Mouse (Mus musculus) liver, embryonic 14 days (tissue): ENCODE measurements around the gene Slc6a13. TPM values are rescaled to one million over a fixed set of nuclear protein-coding genes. Genes with fewer than 3 reads are reported as not detected.

Source experiments
- polyA plus RNA-seq: library from polyadenylated mRNA; depleted of rRNA; stranded (reverse); fragments of >200 nt; gene quantifications from 2 replicates; pipeline ENCODE4 v1.2.3, GENCODE M21; 2012; rRNA removed

Gene Slc6a13
- 14.2 and 15.8 TPM in 2 replicates for polyA plus RNA-seq

DNA sequence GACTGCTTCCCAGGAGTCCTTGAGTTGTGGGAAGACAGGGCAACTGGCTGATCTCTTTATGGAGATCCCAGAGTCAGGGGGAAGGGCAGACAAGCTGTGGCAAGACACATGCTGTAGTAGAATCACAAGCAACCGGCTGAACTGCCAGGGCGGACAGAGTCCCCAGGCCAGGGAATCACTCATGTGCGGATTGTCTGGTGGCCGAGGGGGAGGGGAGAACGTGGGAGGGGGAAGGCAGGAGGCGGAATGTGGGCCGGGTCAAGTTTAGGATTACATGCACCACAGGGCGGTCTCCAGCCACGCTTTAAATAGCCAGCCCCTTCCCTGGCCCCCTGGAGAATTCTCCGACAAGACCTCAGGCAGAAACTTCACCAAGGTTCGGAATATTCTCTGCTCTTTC, at the start of gene Slc6a13:
TSS of gene Slc6a13 (plus strand) at position 274 of the 400 bp plus-strand sequence.

GRCm38 (mm10) chr6:121343026-121343770, 43.2 kb downstream of the Slc6a13 start, which contains the start of gene Slc6a12:
Slc6a12 (plus strand) TSS chr6:121343076.

Other genes starting within 250 kb of the Slc6a13 start
- 7.9 and 8.8 TPM in 2 replicates for gene Mical3, start 169.2 kb upstream of the Slc6a13 start, polyA plus RNA-seq
- 2.8 and 3.6 TPM in 2 replicates for gene Pex26, start 116.6 kb upstream of the Slc6a13 start, polyA plus RNA-seq
- gene Tuba8, start 89.5 kb upstream of the Slc6a13 start, polyA plus RNA-seq: 0.92 and 1.3 TPM in 2 replicates
- 4.2 and 5.9 TPM in 2 replicates for gene Usp18, start 54.3 kb upstream of the Slc6a13 start, polyA plus RNA-seq
- gene Slc6a12, start 42.8 kb downstream of the Slc6a13 start, polyA plus RNA-seq: 1.4 and 1.8 TPM in 2 replicates
- gene Iqsec3, start 173.5 kb downstream of the Slc6a13 start, polyA plus RNA-seq: under 0.01 TPM in 1 of 2 replicates, not detected in the other